Mouse (Mus musculus): ENCODE data around the gene Ptprg. TPM values are rescaled to one million over a fixed set of nuclear protein-coding genes. Genes with fewer than 3 reads are reported as not detected.

Ptprg gene
- total and polyA plus RNA-seq, 2 experiments from 2014 or later: 8.7 to 63.4 TPM

DNA sequence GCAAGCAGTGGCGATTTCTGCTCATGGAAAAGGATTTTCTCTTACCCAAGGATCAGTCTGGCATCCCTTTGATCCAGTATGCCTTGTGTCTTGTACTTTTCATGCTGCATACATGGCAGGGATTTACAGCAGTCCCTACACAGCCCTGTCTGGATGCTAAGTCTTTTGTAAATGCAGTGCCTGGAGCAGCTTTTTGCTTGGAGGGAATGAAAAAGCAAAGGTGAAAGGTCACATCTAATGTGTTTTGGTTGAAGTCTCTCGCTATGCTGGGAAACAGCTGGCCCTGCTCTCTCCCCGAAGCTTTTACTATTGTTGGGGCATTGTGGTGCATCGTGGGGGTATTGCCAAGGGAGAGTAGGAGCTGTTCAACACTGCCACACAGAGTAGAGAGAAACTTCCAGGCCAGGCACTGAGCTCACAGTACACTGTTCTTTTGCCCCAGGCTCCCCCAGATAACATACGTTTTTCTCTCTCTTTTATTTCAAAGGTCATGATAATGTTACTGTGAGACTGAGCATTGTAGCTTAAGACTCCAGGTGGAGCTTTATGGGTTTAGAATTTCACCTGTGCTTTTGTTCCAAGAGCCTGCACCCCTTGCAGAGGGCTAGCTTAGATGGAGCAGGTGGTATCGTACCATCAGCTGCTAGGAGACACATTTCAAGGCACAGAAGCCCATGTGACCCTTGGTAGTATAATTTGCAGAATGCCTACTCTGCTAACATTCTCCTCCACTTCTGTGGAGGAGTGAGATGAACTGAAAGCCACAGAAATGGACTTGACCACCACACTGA lies 529.0 kb downstream of the Ptprg start:
- Histone ChIP-seq H3K4me2 (ENCODE audit: low read depth, low read length) (no peak overlapping the region), H3K4me1 (ENCODE audit: control insufficient read depth, insufficient read depth) (peaks cover 9% of the 10 kb centered on the region; the same call in 1 of the 2 replicates), H3K4me3 (ENCODE audit: low read depth, low read length) (no peak overlapping the region), H3K27me3 (ENCODE audit: control insufficient read depth, insufficient read depth, low read length) (no peaks in the 10 kb centered on the region), H3K36me3 (replicated peaks; ENCODE audit: control insufficient read depth, insufficient read depth, low read length) (no peaks in the 10 kb centered on the region), H3K27ac (ENCODE audit: low read depth) (no peak overlapping the region), H3K9me3 (replicated peaks; ENCODE audit: control insufficient read depth, low read length) (no peaks in the 10 kb centered on the region), H3K9ac (replicated peaks; ENCODE audit: low read depth, low read length) (no peak overlapping the region)
- 59% methylated on average over 6 of the region's 6 CpGs for WGBS
- ATAC-seq (ENCODE audit: insufficient read depth, low read depth): no peak
- DNase-seq (ENCODE audit: low spot score): no peak
- TF ChIP-seq CTCF (IDR thresholded peaks at IDR 0.05; ENCODE audit: low read depth) (no peak), EP300 (IDR thresholded peaks at IDR 0.05; ENCODE audit: low read depth) (no peak)

DNA sequence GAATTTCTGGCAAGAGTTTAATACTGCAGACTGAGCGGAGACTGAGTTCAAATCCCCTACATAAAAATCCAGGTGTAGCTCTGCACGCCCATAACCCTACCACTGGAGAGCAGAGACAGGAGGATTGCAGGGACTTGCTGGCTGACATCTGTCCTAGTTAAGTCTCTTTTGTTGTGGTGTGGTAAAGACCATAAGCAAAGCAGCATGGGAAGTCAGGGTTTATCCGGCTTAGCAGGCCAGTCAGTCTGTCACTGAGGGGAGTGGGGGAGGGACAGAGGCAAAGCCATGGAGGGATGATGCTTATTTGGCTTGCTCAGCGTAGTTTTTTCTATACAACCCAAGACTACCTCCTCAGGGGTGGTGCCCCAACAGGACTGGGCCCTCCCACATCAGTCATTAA lies 530.7 kb downstream of the Ptprg start:
- no peak for TF ChIP-seq EP300 (IDR thresholded peaks at IDR 0.05; ENCODE audit: low read depth)
- TF ChIP-seq CTCF (IDR thresholded peaks at IDR 0.05; ENCODE audit: low read depth): no peak
- H3K27ac ChIP-seq (ENCODE audit: low read depth): no peak overlapping the region
- WGBS: 85% methylated on average over 4 of the region's 4 CpGs
- no peaks in the 10 kb centered on the region for H3K27me3 ChIP-seq (ENCODE audit: control insufficient read depth, insufficient read depth, low read length)
- ATAC-seq (ENCODE audit: insufficient read depth, low read depth): no peak
- no peak overlapping the region for H3K4me2 ChIP-seq (ENCODE audit: low read depth, low read length)
- DNase-seq (ENCODE audit: low spot score): no peak
- H3K4me1 ChIP-seq (ENCODE audit: control insufficient read depth, insufficient read depth): no peaks in the 10 kb centered on the region
- H3K9me3 ChIP-seq (replicated peaks; ENCODE audit: control insufficient read depth, low read length): no peaks in the 10 kb centered on the region
- no peak overlapping the region for H3K4me3 ChIP-seq (ENCODE audit: low read depth, low read length)
- H3K36me3 ChIP-seq (replicated peaks; ENCODE audit: control insufficient read depth, insufficient read depth, low read length): no peaks in the 10 kb centered on the region
- H3K9ac ChIP-seq (replicated peaks; ENCODE audit: low read depth, low read length): no peak overlapping the region

DNA sequence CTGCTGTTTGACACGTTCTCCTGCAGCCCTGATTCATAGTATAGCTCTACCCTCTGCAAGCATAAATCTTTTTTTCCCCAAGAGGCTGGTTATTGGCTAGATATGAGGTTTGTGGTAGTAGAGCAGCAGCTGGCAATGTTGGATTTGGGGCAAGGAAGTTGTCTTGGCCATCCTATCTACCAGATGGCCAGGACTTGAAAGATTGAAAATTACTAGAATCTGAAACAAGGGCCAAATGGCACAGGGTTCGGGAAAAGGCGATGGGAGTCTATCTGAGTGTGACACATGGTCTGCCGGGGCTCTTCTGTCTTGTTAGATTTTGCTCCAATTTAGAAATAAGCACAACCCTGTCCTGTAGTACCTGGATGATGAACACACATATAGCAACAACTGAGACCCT lies 531.7 kb downstream of the Ptprg start:
- WGBS: 89% methylated on average over 4 of the region's 4 CpGs
- ATAC-seq (ENCODE audit: insufficient read depth, low read depth) (no peak), DNase-seq (ENCODE audit: low spot score) (no peak)
- Histone ChIP-seq H3K27me3 (ENCODE audit: control insufficient read depth, insufficient read depth, low read length) (no peaks in the 10 kb centered on the region), H3K4me3 (ENCODE audit: low read depth, low read length) (no peak overlapping the region), H3K4me1 (ENCODE audit: control insufficient read depth, insufficient read depth) (no peaks in the 10 kb centered on the region), H3K9me3 (replicated peaks; ENCODE audit: control insufficient read depth, low read length) (no peaks in the 10 kb centered on the region), H3K4me2 (ENCODE audit: low read depth, low read length) (no peak overlapping the region), H3K36me3 (replicated peaks; ENCODE audit: control insufficient read depth, insufficient read depth, low read length) (no peaks in the 10 kb centered on the region), H3K9ac (replicated peaks; ENCODE audit: low read depth, low read length) (no peak overlapping the region), H3K27ac (ENCODE audit: low read depth) (no peak overlapping the region)
- TF ChIP-seq EP300 (IDR thresholded peaks at IDR 0.05; ENCODE audit: low read depth) (no peak), CTCF (IDR thresholded peaks at IDR 0.05; ENCODE audit: low read depth) (no peak)

DNA sequence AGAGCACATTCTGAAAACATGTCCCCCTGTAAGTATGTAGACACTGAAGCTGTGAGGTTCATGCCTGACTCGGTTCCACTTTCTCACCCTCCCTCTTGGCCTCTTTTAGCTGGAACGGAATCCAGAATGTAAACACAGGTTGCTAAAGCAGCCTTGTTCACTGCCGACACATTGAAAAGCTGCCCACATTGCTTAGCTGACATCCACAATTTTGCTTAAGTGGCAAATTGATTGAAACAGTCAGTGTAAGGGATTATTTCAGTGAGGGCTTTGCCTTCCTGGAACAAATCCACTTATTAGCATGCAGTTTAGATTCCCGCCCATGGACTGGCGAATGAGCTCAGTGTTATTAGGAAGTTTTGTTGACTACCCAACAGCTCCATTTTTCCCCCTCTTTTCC lies 532.8 kb downstream of the Ptprg start:
- WGBS: 60% methylated on average over 5 of the region's 5 CpGs
- Histone ChIP-seq H3K4me3 (ENCODE audit: low read depth, low read length) (no peak overlapping the region), H3K9ac (replicated peaks; ENCODE audit: low read depth, low read length) (no peak overlapping the region), H3K4me1 (ENCODE audit: control insufficient read depth, insufficient read depth) (no peaks in the 10 kb centered on the region), H3K27me3 (ENCODE audit: control insufficient read depth, insufficient read depth, low read length) (no peaks in the 10 kb centered on the region), H3K27ac (ENCODE audit: low read depth) (no peak overlapping the region), H3K36me3 (replicated peaks; ENCODE audit: control insufficient read depth, insufficient read depth, low read length) (no peaks in the 10 kb centered on the region), H3K9me3 (replicated peaks; ENCODE audit: control insufficient read depth, low read length) (no peaks in the 10 kb centered on the region), H3K4me2 (ENCODE audit: low read depth, low read length) (no peak overlapping the region)
- TF ChIP-seq CTCF (IDR thresholded peaks at IDR 0.05; ENCODE audit: low read depth): no peak
- no peak for TF ChIP-seq EP300 (IDR thresholded peaks at IDR 0.05; ENCODE audit: low read depth)
- no peak for DNase-seq (ENCODE audit: low spot score)
- no peak for ATAC-seq (ENCODE audit: insufficient read depth, low read depth)

DNA sequence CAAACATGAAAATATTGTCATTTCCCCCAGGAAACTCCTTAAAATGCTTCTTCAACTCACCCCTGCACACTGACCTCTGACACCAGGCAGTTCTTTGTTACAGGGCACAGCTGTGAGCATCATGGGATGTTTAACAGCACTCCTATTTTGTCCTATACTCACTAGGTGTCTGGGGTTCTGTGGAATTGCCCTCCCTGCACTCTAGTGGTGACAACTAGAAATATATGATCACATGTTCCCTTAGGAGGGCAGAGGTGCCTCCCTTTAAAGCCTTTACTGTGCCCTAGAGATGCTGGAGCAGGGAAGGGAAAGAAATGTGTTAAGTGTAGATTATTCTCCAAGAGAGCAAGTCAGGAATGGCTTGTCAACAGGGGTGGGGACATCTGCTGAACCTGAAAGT lies 536.6 kb downstream of the Ptprg start:
- Histone ChIP-seq H3K4me2 (ENCODE audit: low read depth, low read length) (no peak overlapping the region), H3K4me3 (ENCODE audit: low read depth, low read length) (no peak overlapping the region), H3K36me3 (replicated peaks; ENCODE audit: control insufficient read depth, insufficient read depth, low read length) (no peaks in the 10 kb centered on the region), H3K27ac (ENCODE audit: low read depth) (no peak overlapping the region), H3K9me3 (replicated peaks; ENCODE audit: control insufficient read depth, low read length) (no peaks in the 10 kb centered on the region), H3K27me3 (ENCODE audit: control insufficient read depth, insufficient read depth, low read length) (no peaks in the 10 kb centered on the region), H3K9ac (replicated peaks; ENCODE audit: low read depth, low read length) (no peak overlapping the region), H3K4me1 (ENCODE audit: control insufficient read depth, insufficient read depth) (no peaks in the 10 kb centered on the region)
- DNase-seq (ENCODE audit: low spot score) (no peak), ATAC-seq (ENCODE audit: insufficient read depth, low read depth) (no peak)
- TF ChIP-seq EP300 (IDR thresholded peaks at IDR 0.05; ENCODE audit: low read depth) (no peak), CTCF (IDR thresholded peaks at IDR 0.05; ENCODE audit: low read depth) (no peak)

DNA sequence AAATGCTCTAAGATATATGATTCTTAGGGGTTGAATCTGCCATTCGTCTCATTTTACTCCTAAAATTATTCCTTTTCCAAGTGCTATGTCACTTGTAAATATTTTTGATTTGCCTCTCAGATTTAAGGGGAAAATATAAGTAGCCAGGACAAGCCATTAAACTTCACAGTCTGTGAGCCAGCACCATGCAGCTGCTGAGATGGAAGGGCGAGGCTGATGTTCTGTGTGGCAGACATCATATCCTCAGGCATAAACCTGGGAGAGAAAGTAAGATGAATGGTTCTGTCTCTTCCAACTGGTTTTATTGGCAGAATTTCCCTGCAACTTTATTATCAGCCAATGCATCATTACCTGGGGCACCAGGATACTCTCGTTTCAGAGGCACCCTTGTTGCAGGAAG lies 538.4 kb downstream of the Ptprg start:
- no peak for TF ChIP-seq EP300 (IDR thresholded peaks at IDR 0.05; ENCODE audit: low read depth)
- no peak for TF ChIP-seq CTCF (IDR thresholded peaks at IDR 0.05; ENCODE audit: low read depth)
- WGBS: 79% methylated on average over 3 of the region's 3 CpGs
- no peaks in the 10 kb centered on the region for H3K9me3 ChIP-seq (replicated peaks; ENCODE audit: control insufficient read depth, low read length)

More for the DNA sequence above, 538.4 kb downstream of the Ptprg start:
- Histone ChIP-seq H3K27me3 (ENCODE audit: control insufficient read depth, insufficient read depth, low read length) (no peaks in the 10 kb centered on the region), H3K9ac (replicated peaks; ENCODE audit: low read depth, low read length) (no peak overlapping the region), H3K4me3 (ENCODE audit: low read depth, low read length) (no peak overlapping the region), H3K4me2 (ENCODE audit: low read depth, low read length) (no peak overlapping the region), H3K36me3 (replicated peaks; ENCODE audit: control insufficient read depth, insufficient read depth, low read length) (no peaks in the 10 kb centered on the region), H3K4me1 (ENCODE audit: control insufficient read depth, insufficient read depth) (no peaks in the 10 kb centered on the region), H3K27ac (ENCODE audit: low read depth) (no peak overlapping the region)
- ATAC-seq (ENCODE audit: insufficient read depth, low read depth) (no peak), DNase-seq (ENCODE audit: low spot score) (no peak)
